Mouse (Mus musculus): Measurements from ENCODE around the gene F830045P16Rik.

- TF ChIP-seq CTCF (conservative IDR thresholded peaks at IDR 0.05; ENCODE audit: low read length), result no peak
- no peak for TF ChIP-seq POU5F1 (IDR thresholded peaks at IDR 0.05; ENCODE audit: borderline replicate concordance, low read length)
Observed at GRCm38 (mm10) chr2:129545596-129545995, 9.2 kb upstream of the F830045P16Rik start.
